Mouse (Mus musculus): Measurements from ENCODE around the gene Ppib. TPM values are rescaled to one million over a fixed set of nuclear protein-coding genes. Genes with fewer than 3 reads are reported as not detected.

Gene Ppib
- polyA plus RNA-seq, 1 experiment from 2014 or later = 638 TPM

GRCm38 (mm10) chr9:66060308-66060647 lies 256 bp downstream of the Ppib start:
- Histone ChIP-seq H3K27me3 (replicated peaks) (no peaks in the 10 kb centered on the region), H3K4me1 (replicated peaks) (peaks cover 18% of the 10 kb centered on the region), H3K27ac (peak overlapping the region; percentile 78), H3K9ac (peak overlapping the region; percentile 79), H3K4me2 (replicated peaks) (peak overlapping the region; percentile 70), H3K4me3 (replicated peaks) (peak overlapping the region; percentile 82), H3K9me3 (no peaks in the 10 kb centered on the region), H3K36me3 (peaks cover 21% of the 10 kb centered on the region)
- WGBS = under 1% methylated on average over 20 of the region's 20 CpGs
- ATAC-seq = peak; percentile 68

DNA sequence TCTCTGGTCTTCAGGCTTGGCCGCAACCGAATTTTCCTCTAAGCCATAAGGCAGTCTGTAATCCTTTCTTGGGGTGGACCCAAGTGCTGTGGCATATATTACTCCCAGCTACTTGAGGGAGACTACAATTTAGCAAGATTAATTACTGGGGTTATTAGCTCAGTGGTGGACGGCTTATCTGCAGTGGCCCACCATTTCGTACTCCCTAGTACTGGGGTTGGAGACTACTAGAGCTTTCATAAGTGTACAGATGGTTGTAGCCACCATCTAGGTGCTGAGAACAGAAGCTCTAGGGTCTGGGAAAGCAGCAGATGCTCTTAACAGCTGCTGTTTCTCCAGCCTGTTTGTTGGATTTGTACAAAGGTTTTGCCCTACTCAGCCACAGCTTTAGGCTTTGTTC lies 964 bp downstream of the Ppib start:
- Histone ChIP-seq H3K27me3 (replicated peaks) (no peaks in the 10 kb centered on the region), H3K27ac (no peak overlapping the region), H3K4me3 (replicated peaks) (peak overlapping the region; percentile 82), H3K9me3 (no peaks in the 10 kb centered on the region), H3K36me3 (peaks cover 28% of the 10 kb centered on the region), H3K9ac (peak overlapping the region; percentile 79), H3K4me1 (replicated peaks) (peaks cover 18% of the 10 kb centered on the region), H3K4me2 (replicated peaks) (peak overlapping the region; percentile 70)
- WGBS = 22% methylated on average over 4 of the region's 4 CpGs
- ATAC-seq = no peak

DNA sequence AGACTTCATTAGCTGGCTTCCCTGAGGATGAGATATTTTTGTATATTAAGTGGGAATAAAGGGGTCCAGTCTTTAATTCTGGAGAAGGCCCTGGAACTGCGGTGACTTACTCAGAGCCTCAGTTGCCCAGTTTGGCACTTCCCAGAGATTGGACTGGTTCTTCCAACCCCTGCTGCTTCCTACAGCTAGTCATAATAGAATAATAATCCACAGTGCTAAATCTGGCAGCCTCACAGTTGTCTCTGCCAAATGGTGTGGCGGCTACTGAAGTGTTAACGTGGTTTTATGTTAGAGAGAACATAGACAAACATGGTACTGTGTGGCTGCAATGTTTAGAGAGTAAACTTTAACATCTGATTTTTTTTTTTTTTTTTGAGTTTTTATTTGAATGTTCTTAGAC lies 1.6 kb downstream of the Ppib start:
- peak overlapping the region; percentile 70 for H3K4me2 ChIP-seq (replicated peaks)
- no peaks in the 10 kb centered on the region for H3K27me3 ChIP-seq (replicated peaks)
- peaks cover 18% of the 10 kb centered on the region for H3K4me1 ChIP-seq (replicated peaks)
- peaks cover 34% of the 10 kb centered on the region for H3K36me3 ChIP-seq
- 0 out of 2 replicates have a peak overlapping the region, but pooled peaks have one; percentile 82 for H3K4me3 ChIP-seq (replicated peaks)
- H3K9ac ChIP-seq = 0 out of 2 replicates have a peak overlapping the region, but pooled peaks have one; percentile 79
- no peak for ATAC-seq
- H3K27ac ChIP-seq = no peak overlapping the region
- WGBS = 77% methylated on average over 3 of the region's 3 CpGs
- H3K9me3 ChIP-seq = no peaks in the 10 kb centered on the region

- H3K9ac ChIP-seq = no peak overlapping the region
These were observed 3.4 kb downstream of the Ppib start for GRCm38 (mm10) chr9:66063446-66063845.

GRCm38 (mm10) chr9:66064316-66064715 lies 4.3 kb downstream of the Ppib start:
- H3K36me3 ChIP-seq = peaks cover 34% of the 10 kb centered on the region
- H3K27me3 ChIP-seq (replicated peaks) = peaks cover 18% of the 10 kb centered on the region
- peaks cover 20% of the 10 kb centered on the region for H3K4me1 ChIP-seq (replicated peaks)
- ATAC-seq = no peak
- no peak overlapping the region for H3K4me3 ChIP-seq (replicated peaks)
- no peaks in the 10 kb centered on the region for H3K9me3 ChIP-seq
- no peak overlapping the region for H3K4me2 ChIP-seq (replicated peaks)
- H3K27ac ChIP-seq = no peak overlapping the region
- no peak overlapping the region for H3K9ac ChIP-seq
- WGBS = 94% methylated on average over 11 of the region's 11 CpGs

More at GRCm38 (mm10) chr9:66063446-66063845, 3.4 kb downstream of the Ppib start:
- H3K4me2 ChIP-seq (replicated peaks) = no peak overlapping the region
- ATAC-seq = no peak
- H3K9me3 ChIP-seq = no peaks in the 10 kb centered on the region
- peaks cover 18% of the 10 kb centered on the region for H3K4me1 ChIP-seq (replicated peaks)
- no peak overlapping the region for H3K4me3 ChIP-seq (replicated peaks)
- peaks cover 9% of the 10 kb centered on the region for H3K27me3 ChIP-seq (replicated peaks)
- peaks cover 34% of the 10 kb centered on the region for H3K36me3 ChIP-seq
- no peak overlapping the region for H3K27ac ChIP-seq
- 96% methylated on average over 3 of the region's 3 CpGs for WGBS

DNA sequence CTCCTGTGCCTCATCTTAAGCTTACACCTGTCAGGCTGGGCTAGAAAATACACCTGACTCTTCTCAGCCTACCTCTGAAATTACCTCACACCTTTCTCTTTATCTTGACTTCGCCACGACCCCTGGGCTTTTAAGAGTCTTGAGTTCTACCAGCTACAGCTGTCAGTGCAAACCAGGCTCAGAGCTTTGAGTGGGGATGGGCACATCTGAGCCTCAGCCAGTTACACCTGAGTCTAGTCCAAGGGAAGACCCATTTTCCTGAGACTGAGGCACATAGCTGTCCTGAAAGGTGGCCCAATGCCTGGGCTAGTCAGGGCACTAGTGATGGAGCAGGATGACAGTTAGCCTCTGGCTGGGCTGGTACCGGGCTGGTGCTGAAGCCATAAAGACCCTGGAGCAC lies 6.8 kb downstream of the Ppib start:
- no peak overlapping the region for H3K9ac ChIP-seq
- H3K27me3 ChIP-seq (replicated peaks) = peaks cover 21% of the 10 kb centered on the region
- no peaks in the 10 kb centered on the region for H3K9me3 ChIP-seq
- no peak for ATAC-seq
- no peak overlapping the region for H3K4me2 ChIP-seq (replicated peaks)
- H3K4me1 ChIP-seq (replicated peaks) = peaks cover 14% of the 10 kb centered on the region
- WGBS = 86% methylated on average over 3 of the region's 3 CpGs
- no peak overlapping the region for H3K27ac ChIP-seq
- no peak overlapping the region for H3K4me3 ChIP-seq (replicated peaks)
- peaks cover 34% of the 10 kb centered on the region for H3K36me3 ChIP-seq

GRCm38 (mm10) chr9:66067542-66067941 lies 7.5 kb downstream of the Ppib start:
- H3K27ac ChIP-seq = no peak overlapping the region
- ATAC-seq = peak; percentile 16; the same call in 1 of the 2 replicates
- no peak overlapping the region for H3K4me2 ChIP-seq (replicated peaks)
- no peaks in the 10 kb centered on the region for H3K9me3 ChIP-seq
- WGBS = 37% methylated on average over 5 of the region's 5 CpGs
- no peak overlapping the region for H3K9ac ChIP-seq
- peaks cover 21% of the 10 kb centered on the region for H3K27me3 ChIP-seq (replicated peaks)
- H3K4me3 ChIP-seq (replicated peaks) = no peak overlapping the region
- peaks cover 32% of the 10 kb centered on the region for H3K36me3 ChIP-seq
- H3K4me1 ChIP-seq (replicated peaks) = peaks cover 14% of the 10 kb centered on the region

DNA sequence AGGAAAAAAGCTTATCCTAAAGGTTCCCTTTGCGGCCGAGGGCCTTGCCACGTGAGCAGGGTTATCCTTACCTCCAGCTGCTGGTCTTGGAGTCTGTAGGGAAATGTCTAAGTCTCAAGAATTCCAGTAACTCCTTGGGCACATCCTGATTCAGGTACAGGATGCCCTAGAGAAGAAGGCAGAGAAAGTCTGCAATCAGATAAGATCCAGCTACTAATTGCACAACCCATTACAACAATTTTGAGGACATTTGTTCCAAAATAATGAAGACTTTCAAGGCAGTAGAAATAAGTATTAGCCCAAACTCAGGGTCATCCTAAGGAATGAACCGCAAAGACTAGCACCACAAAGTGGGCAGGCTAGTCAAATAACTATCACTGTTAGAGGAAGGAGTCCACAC lies 8.0 kb downstream of the Ppib start:
- H3K4me2 ChIP-seq (replicated peaks) = no peak overlapping the region
- WGBS = 72% methylated on average over 4 of the region's 4 CpGs

DNA sequence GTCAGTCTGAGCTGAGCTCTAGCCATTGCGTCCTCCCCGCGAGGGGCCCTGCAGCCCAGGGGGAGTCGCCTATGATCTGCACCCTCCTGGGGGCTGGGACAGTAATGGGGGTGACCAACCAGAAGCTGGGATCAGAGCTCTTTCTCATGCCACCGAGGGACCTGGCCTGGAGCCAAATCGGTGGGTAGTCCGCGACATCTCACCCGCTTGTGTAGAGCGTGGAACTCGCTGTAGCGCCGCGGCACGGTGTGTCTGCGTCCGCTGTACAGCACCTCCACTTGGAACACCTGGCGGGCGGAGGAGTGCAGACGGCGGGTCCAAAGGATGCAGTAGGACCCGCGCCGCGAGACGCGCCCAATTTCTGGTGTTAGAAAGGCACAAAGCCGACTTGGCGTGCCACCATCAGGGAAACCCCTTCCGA lies 9.0 kb downstream of the Ppib start:
- WGBS = 2% methylated on average over 30 of the region's 30 CpGs

More for the DNA sequence above, 8.0 kb downstream of the Ppib start:
- Histone ChIP-seq H3K36me3 (peaks cover 27% of the 10 kb centered on the region), H3K27ac (no peak overlapping the region), H3K9ac (no peak overlapping the region), H3K9me3 (no peaks in the 10 kb centered on the region), H3K27me3 (replicated peaks) (peaks cover 21% of the 10 kb centered on the region), H3K4me1 (replicated peaks) (peaks cover 14% of the 10 kb centered on the region), H3K4me3 (replicated peaks) (no peak overlapping the region)
- no peak for ATAC-seq

GRCm38 (mm10) chr9:66069583-66069982 lies 9.6 kb downstream of the Ppib start, which contains the start of gene Snx22:
Snx22 (minus strand) TSS chr9:66069719.
- H3K4me2 ChIP-seq (replicated peaks) = peak within 1 kb of the TSS; percentile 94
- H3K4me3 ChIP-seq (replicated peaks) = peak within 1 kb of the TSS; percentile 46
- WGBS = under 1% methylated on average over 22 of the region's 22 CpGs
- H3K4me1 ChIP-seq (replicated peaks) = peaks cover 14% of the 10 kb centered on the region
- H3K9me3 ChIP-seq = no peaks in the 10 kb centered on the region
- H3K36me3 ChIP-seq = peaks cover 15% of the 10 kb centered on the region
- H3K27ac ChIP-seq = no peak within 1 kb of the TSS
- H3K9ac ChIP-seq = peak within 1 kb of the TSS; percentile 44
- ATAC-seq = peak; percentile 98
- H3K27me3 ChIP-seq (replicated peaks) = peaks cover 21% of the 10 kb centered on the region

More for the DNA sequence above, 9.0 kb downstream of the Ppib start:
- Histone ChIP-seq H3K4me2 (replicated peaks) (peak overlapping the region; percentile 94), H3K9ac (peak overlapping the region; percentile 44), H3K9me3 (no peaks in the 10 kb centered on the region), H3K27ac (no peak overlapping the region), H3K4me3 (replicated peaks) (peak overlapping the region; percentile 46), H3K4me1 (replicated peaks) (peaks cover 14% of the 10 kb centered on the region), H3K36me3 (peaks cover 21% of the 10 kb centered on the region), H3K27me3 (replicated peaks) (peaks cover 21% of the 10 kb centered on the region)
- peak; percentile 50 for ATAC-seq

GRCm38 (mm10) chr9:66070151-66070550 lies 10.1 kb downstream of the Ppib start:
- no peak for ATAC-seq
- Histone ChIP-seq H3K36me3 (peaks cover 15% of the 10 kb centered on the region), H3K27me3 (replicated peaks) (peaks cover 21% of the 10 kb centered on the region), H3K4me1 (replicated peaks) (peaks cover 14% of the 10 kb centered on the region), H3K4me3 (replicated peaks) (no peak overlapping the region), H3K4me2 (replicated peaks) (no peak overlapping the region), H3K9me3 (no peaks in the 10 kb centered on the region), H3K27ac (no peak overlapping the region), H3K9ac (no peak overlapping the region)
- WGBS = 77% methylated on average over 5 of the region's 5 CpGs

DNA sequence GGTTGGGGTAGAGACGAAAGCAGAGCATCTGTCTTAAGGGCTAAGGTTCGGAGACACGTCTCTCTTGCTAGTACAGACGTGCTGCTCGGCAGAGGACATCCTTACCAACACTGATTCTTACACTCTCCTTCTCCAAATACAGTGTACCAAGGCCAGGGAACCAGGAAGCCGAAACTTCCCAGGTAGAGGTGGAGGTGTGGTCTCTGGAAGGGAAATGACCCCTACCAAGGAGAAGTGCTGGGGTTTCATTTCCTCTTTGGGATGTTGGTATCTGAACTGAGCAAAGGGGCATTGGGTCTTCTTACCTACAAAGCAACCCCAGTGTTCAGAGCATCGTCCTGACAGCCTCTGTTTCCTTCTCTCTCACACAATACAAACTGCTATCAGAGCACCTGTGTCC lies 12.7 kb downstream of the Ppib start:
- Histone ChIP-seq H3K9me3 (no peaks in the 10 kb centered on the region), H3K27me3 (replicated peaks) (peaks cover 17% of the 10 kb centered on the region), H3K4me2 (replicated peaks) (no peak overlapping the region), H3K4me1 (replicated peaks) (peaks cover 14% of the 10 kb centered on the region), H3K4me3 (replicated peaks) (no peak overlapping the region), H3K9ac (no peak overlapping the region), H3K36me3 (no peaks in the 10 kb centered on the region), H3K27ac (no peak overlapping the region)
- WGBS = 83% methylated on average over 7 of the region's 7 CpGs
- ATAC-seq = no peak

DNA sequence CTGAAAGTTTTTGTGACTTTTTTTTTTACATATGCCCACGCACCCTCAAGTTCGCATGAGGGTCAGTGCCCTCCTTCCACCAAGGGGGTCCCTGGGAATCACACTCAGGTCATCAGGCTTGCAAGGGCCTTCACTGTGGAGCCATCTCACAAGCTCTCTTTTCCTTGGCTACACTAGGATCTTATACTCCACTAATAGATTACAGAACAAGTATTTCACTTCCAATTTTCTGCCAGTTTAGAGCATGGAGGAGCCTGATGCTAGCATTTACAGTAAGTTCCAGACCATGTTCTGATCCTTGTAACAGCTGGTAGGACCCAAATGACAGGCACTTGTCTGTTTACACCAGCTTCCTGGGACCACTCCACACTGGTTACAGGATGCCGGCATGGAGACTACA lies 18.1 kb downstream of the Ppib start:
- Histone ChIP-seq H3K9ac (no peak overlapping the region), H3K36me3 (no peaks in the 10 kb centered on the region), H3K27me3 (replicated peaks) (no peaks in the 10 kb centered on the region), H3K4me3 (replicated peaks) (no peak overlapping the region), H3K27ac (no peak overlapping the region), H3K4me1 (replicated peaks) (peaks cover 5% of the 10 kb centered on the region; the same call in 1 of the 2 replicates), H3K9me3 (no peaks in the 10 kb centered on the region), H3K4me2 (replicated peaks) (peak overlapping the region; percentile 30; the same call in 1 of the 2 replicates)
- no peak for ATAC-seq
- WGBS = 57% methylated on average over 3 of the region's 3 CpGs

Data from intestine, embryonic 15.5 days (tissue).